Mouse (Mus musculus) embryonic facial prominence, embryonic 14.5 days (tissue): ENCODE measurements around the gene Xylt2. TPM values are rescaled to one million over a fixed set of nuclear protein-coding genes. Genes with fewer than 3 reads are reported as not detected.

Experiments
- ATAC-seq: fragments of 200-750 bp; cut with Nextera tagmentation; 2 replicates; pipeline ENCODE4 v1.8.0; 2017; ENCODE audit warnings: low read depth, moderate number of reproducible peaks, moderate TSS enrichment
- DNase-seq: peaks from one replicate; pipeline ENCODE4 v3.0.0-alpha.2; 2015; ENCODE audit warnings: low spot score
- H3K27ac ChIP-seq: fragments of 300-500 bp; sonication (generic); replicated peaks from 2 replicates; pipeline ENCODE4 v1.5.1; 2014; ENCODE audit warnings: low read depth, mild to moderate bottlenecking, low read length, moderate library complexity
- H3K27me3 ChIP-seq: fragments of 300-500 bp; sonication (generic); replicated peaks from 2 replicates; pipeline ENCODE4 v1.6.1; 2014; ENCODE audit warnings: low read length; ENCODE audit not compliant: control insufficient read depth, insufficient read depth
- H3K36me3 ChIP-seq: fragments of 300-500 bp; sonication (generic); 2 replicates; pipeline ENCODE4 v1.6.1; 2014; ENCODE audit warnings: low read length, mixed read lengths; ENCODE audit not compliant: control insufficient read depth, insufficient read depth
- H3K4me1 ChIP-seq: fragments of 300-500 bp; sonication (generic); 2 replicates; pipeline ENCODE4 v1.6.1; 2014; ENCODE audit warnings: antibody characterized with exemption, low read length; ENCODE audit not compliant: control insufficient read depth, insufficient read depth
- H3K4me2 ChIP-seq: fragments of 300-500 bp; sonication (generic); 2 replicates; pipeline ENCODE4 v1.6.1; 2014; ENCODE audit warnings: low read depth, mild to moderate bottlenecking, low read length, moderate library complexity, mixed read lengths
- H3K4me3 ChIP-seq: fragments of 300-500 bp; sonication (generic); 2 replicates; pipeline ENCODE4 v1.5.1; 2014; ENCODE audit warnings: low read depth, mild to moderate bottlenecking, low read length
- H3K9ac ChIP-seq: fragments of 300-500 bp; sonication (generic); 2 replicates; pipeline ENCODE4 v1.6.1; 2014; ENCODE audit warnings: low read depth, mild to moderate bottlenecking, low read length, moderate library complexity, mixed read lengths
- H3K9me3 ChIP-seq: fragments of 300-500 bp; sonication (generic); 2 replicates; pipeline ENCODE4 v1.6.1; 2016; ENCODE audit warnings: low read length; ENCODE audit not compliant: control insufficient read depth
- WGBS: fragments of 180-500 bp; shearing (Covaris S2); extraction: QIAGEN DNeasy Blood & Tissue Kit; methylation state at CpG from one replicate; pipeline ENCODE4 v1.1.7; 2014; 5-methylcytosine and 5-hydroxymethylcytosine counted together
- polyA plus RNA-seq: library from polyadenylated mRNA; unstranded; fragments of >200 nt; fragmentation: Nextera tagmentation; extraction: Ambion mirVana; gene quantifications from 2 replicates; pipeline ENCODE4 v1.2.1, GENCODE M21; 2014

Gene Xylt2
- 22.5 and 29.1 TPM in 2 replicates for polyA plus RNA-seq

DNA sequence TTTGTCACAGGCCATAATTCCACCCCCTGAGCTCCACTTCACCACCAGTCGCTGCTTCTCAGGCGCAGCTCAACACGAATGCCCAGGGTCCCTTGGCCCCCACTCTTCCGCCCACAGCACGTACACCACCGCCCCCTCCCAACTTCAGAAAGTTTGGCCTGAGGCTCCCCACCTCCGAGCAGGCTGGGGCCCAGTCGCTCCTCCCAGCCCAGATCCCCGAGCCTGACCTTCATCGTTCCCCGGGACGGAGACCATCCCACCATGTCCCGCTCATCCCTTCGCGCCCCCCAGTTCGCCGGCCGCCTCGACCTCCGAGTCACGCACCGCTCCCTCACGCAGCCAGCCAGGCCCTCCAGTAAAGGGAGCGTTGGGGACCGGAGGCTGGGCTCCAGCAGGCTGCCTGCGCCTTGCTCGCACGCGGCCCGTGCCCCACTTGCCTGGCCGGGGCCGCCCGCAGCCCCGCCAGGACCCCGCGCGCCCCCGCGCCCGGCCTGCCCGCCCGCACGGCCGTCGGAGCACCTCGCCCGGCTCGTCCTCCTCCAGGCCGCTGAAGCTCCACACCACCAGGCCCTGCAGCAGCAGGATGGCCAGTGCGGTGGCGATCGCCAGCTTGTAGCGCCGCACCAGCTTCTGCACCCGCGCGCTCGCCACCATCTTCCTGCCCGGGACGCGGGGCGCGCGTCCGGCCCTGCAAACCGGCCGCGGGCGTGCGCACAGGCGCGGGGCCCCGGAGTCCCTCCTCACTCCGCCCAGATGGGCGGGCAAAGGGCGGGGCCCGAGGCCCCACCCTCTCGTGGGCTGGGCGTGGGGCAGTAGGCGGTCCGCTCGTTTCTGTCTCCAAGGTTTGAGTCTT lies at the start of gene Xylt2:
Xylt2 (minus strand) TSS at position 762 of the 853 bp plus-strand sequence.
- peak within 1 kb of the TSS; percentile 90 for H3K27ac ChIP-seq
- H3K4me1 ChIP-seq = peaks cover 28% of the 10 kb centered on the region
- peak within 1 kb of the TSS; percentile 91 for H3K4me2 ChIP-seq
- peak; percentile 96 for DNase-seq
- peak within 1 kb of the TSS; percentile 98 for H3K4me3 ChIP-seq
- H3K27me3 ChIP-seq = no peaks in the 10 kb centered on the region
- under 1% methylated on average over 29 of the region's 82 CpGs for WGBS
- 0 out of 2 replicates have a peak, but pooled peaks cover 3% of the 10 kb centered on the region for H3K9me3 ChIP-seq
- H3K36me3 ChIP-seq = no peaks in the 10 kb centered on the region
- ATAC-seq = peak; percentile 96
- peak within 1 kb of the TSS; percentile 95 for H3K9ac ChIP-seq

- 70% methylated on average over 2 of the region's 2 CpGs for whole genome bisulfite sequencing
- Histone ChIP-seq H3K9me3 (no peaks in the 10 kb centered on the region), H3K4me2 (no peak overlapping the region), H3K4me3 (no peak overlapping the region), H3K27ac (no peak overlapping the region), H3K27me3 (no peaks in the 10 kb centered on the region), H3K4me1 (peaks cover 9% of the 10 kb centered on the region), H3K9ac (no peak overlapping the region), H3K36me3 (no peaks in the 10 kb centered on the region)
- DNase-seq = no peak
- no peak for ATAC-seq
These were observed 41.9 kb upstream of the Xylt2 start for GRCm38 (mm10) chr11:94719216-94719615.

GRCm38 (mm10) chr11:94718113-94718909 lies 41.0 kb upstream of the Xylt2 start:
- no peaks in the 10 kb centered on the region for H3K36me3 ChIP-seq
- H3K9me3 ChIP-seq = no peaks in the 10 kb centered on the region
- peak; percentile 46 for DNase-seq
- H3K27ac ChIP-seq = no peak overlapping the region
- 79% methylated on average over 7 of the region's 7 CpGs for WGBS
- H3K4me2 ChIP-seq = no peak overlapping the region
- H3K4me1 ChIP-seq = peaks cover 14% of the 10 kb centered on the region
- no peaks in the 10 kb centered on the region for H3K27me3 ChIP-seq
- no peak overlapping the region for H3K4me3 ChIP-seq
- ATAC-seq = no peak
- H3K9ac ChIP-seq = no peak overlapping the region

GRCm38 (mm10) chr11:94717239-94717638 lies 39.9 kb upstream of the Xylt2 start:
- Histone ChIP-seq H3K4me2 (no peak overlapping the region; the same call in 1 of the 2 replicates), H3K4me3 (no peak overlapping the region), H3K4me1 (peaks cover 15% of the 10 kb centered on the region), H3K27me3 (no peaks in the 10 kb centered on the region), H3K36me3 (no peaks in the 10 kb centered on the region), H3K27ac (peak overlapping the region; percentile 55; the same call in 1 of the 2 replicates), H3K9ac (no peak overlapping the region), H3K9me3 (no peaks in the 10 kb centered on the region)
- WGBS = 29% methylated on average over 11 of the region's 11 CpGs
- ATAC-seq (no peak; the same call in 1 of the 2 replicates), DNase-seq (no peak)

GRCm38 (mm10) chr11:94716754-94717153 lies 39.4 kb upstream of the Xylt2 start:
- no peak overlapping the region for H3K4me3 ChIP-seq
- no peaks in the 10 kb centered on the region for H3K27me3 ChIP-seq
- H3K36me3 ChIP-seq = no peaks in the 10 kb centered on the region
- peaks cover 15% of the 10 kb centered on the region for H3K4me1 ChIP-seq
- peak overlapping the region; percentile 33; the same call in 1 of the 2 replicates for H3K4me2 ChIP-seq
- H3K9me3 ChIP-seq = no peaks in the 10 kb centered on the region
- ATAC-seq (peak; percentile 65; the same call in 1 of the 2 replicates), DNase-seq (peak; percentile 81)
- no peak overlapping the region for H3K9ac ChIP-seq
- H3K27ac ChIP-seq = no peak overlapping the region
- 8% methylated on average over 9 of the region's 9 CpGs for WGBS

DNA sequence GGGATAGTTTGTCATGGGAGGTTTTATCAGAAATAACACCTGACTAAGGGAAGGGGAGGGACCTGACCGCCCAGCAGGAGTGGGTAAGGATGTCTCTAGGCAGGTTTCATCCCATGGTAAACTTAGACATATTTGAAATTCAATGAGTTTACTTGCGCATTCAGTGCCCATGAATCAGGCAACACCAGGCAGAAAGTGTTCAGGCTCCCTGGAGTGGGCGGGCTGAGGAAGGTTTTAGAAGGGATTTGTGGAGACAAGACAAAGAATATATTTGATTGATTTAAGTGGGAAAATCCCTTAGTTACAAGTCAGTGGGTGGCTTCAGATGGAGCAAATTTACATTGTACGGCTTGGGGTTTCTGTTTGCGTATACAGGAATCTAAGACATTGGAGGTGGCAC lies 38.3 kb upstream of the Xylt2 start:
- Histone ChIP-seq H3K36me3 (no peaks in the 10 kb centered on the region), H3K9me3 (no peaks in the 10 kb centered on the region), H3K27ac (no peak overlapping the region), H3K27me3 (no peaks in the 10 kb centered on the region), H3K9ac (no peak overlapping the region), H3K4me3 (no peak overlapping the region), H3K4me1 (peaks cover 15% of the 10 kb centered on the region), H3K4me2 (no peak overlapping the region)
- no peak for DNase-seq
- no peak for ATAC-seq
- 74% methylated on average over 5 of the region's 5 CpGs for WGBS

GRCm38 (mm10) chr11:94713246-94713860 lies 36.0 kb upstream of the Xylt2 start:
- DNase-seq = peak; percentile 82
- Histone ChIP-seq H3K27ac (peak overlapping the region; percentile 44; the same call in 1 of the 2 replicates), H3K4me2 (peak overlapping the region; percentile 24)

GRCm38 (mm10) chr11:94704472-94704871 lies 27.2 kb upstream of the Xylt2 start, which contains the start of gene Gm11541:
TSS of gene Gm11541 (minus strand) at chr11:94704499.
- Histone ChIP-seq H3K4me3 (no peak within 1 kb of the TSS), H3K4me2 (no peak within 1 kb of the TSS), H3K9ac (no peak within 1 kb of the TSS), H3K4me1 (no peaks in the 10 kb centered on the region; the same call in 1 of the 2 replicates), H3K27ac (no peak within 1 kb of the TSS; the same call in 1 of the 2 replicates), H3K36me3 (no peaks in the 10 kb centered on the region), H3K27me3 (no peaks in the 10 kb centered on the region), H3K9me3 (no peaks in the 10 kb centered on the region)
- DNase-seq (peak; percentile 71), ATAC-seq (no peak)
- 53% methylated on average over 5 of the region's 5 CpGs for WGBS

More at GRCm38 (mm10) chr11:94713246-94713860, 36.0 kb upstream of the Xylt2 start:
- no peaks in the 10 kb centered on the region for H3K9me3 ChIP-seq
- peak; percentile 58 for ATAC-seq
- WGBS = 25% methylated on average over 11 of the region's 11 CpGs
- no peaks in the 10 kb centered on the region for H3K36me3 ChIP-seq
- no peak overlapping the region for H3K9ac ChIP-seq
- H3K4me3 ChIP-seq = no peak overlapping the region
- H3K27me3 ChIP-seq = no peaks in the 10 kb centered on the region
- H3K4me1 ChIP-seq = peaks cover 15% of the 10 kb centered on the region
